Mouse (Mus musculus) kidney, adult 2 months (tissue): ENCODE results near the gene Apof. TPM values are rescaled to one million over a fixed set of nuclear protein-coding genes. Genes with fewer than 3 reads are reported as not detected.

Experiments used
- DNase-seq: peaks from one replicate; pipeline ENCODE4 v3.0.0; 2021
- H3K27ac ChIP-seq: fragments of 200-500 bp; 2 replicates; pipeline ENCODE4 v1.5.1; 2012; ENCODE audit warnings: low read depth, low read length, control low read depth, inconsistent platforms; ENCODE audit not compliant: insufficient read depth
- H3K27me3 ChIP-seq: fragments of 200-500 bp; replicated peaks from 2 replicates; pipeline ENCODE4 v1.6.1; 2012; ENCODE audit warnings: mild to moderate bottlenecking, moderate library complexity, low read length, inconsistent platforms; ENCODE audit not compliant: control insufficient read depth, insufficient read depth
- H3K36me3 ChIP-seq: fragments of 200-500 bp; 2 replicates; pipeline ENCODE4 v1.6.1; 2012; ENCODE audit warnings: mild to moderate bottlenecking, moderate library complexity, low read length, inconsistent platforms; ENCODE audit not compliant: control insufficient read depth, insufficient read depth
- H3K4me1 ChIP-seq: fragments of 200-500 bp; 2 replicates; pipeline ENCODE4 v1.6.1; 2011; ENCODE audit warnings: low read length; ENCODE audit not compliant: control insufficient read depth, insufficient read depth
- H3K4me3 ChIP-seq: fragments of 200-500 bp; 2 replicates; pipeline ENCODE4 v1.5.1; 2011; ENCODE audit warnings: mild to moderate bottlenecking, low read depth, low read length, control low read depth; ENCODE audit not compliant: insufficient read depth
- CTCF ChIP-seq: fragments of 200-500 bp; conservative IDR thresholded peaks from 2 replicates; pipeline ENCODE4 v1.5.1; 2011; ENCODE audit warnings: low read depth, mild to moderate bottlenecking, control low read depth, low read length, moderate library complexity, mixed read lengths; ENCODE audit not compliant: insufficient read depth, insufficient read length
- POLR2A ChIP-seq: fragments of 200-500 bp; IDR thresholded peaks from one replicate; pipeline ENCODE4 v1.6.1; 2011; ENCODE audit warnings: low read depth, low read length, control low read depth
- WGBS: fragments of 180-500 bp; shearing (Covaris S2); methylation state at CpG from one replicate; pipeline ENCODE4 v1.1.7; 2018; 5-methylcytosine and 5-hydroxymethylcytosine counted together
- polyA plus RNA-seq: library from polyadenylated mRNA; depleted of rRNA; stranded (reverse); fragments of >200 nt; gene quantifications from 2 replicates; pipeline ENCODE4 v1.2.3, GENCODE M21; 2012; rRNA removed

The Apof gene
- polyA plus RNA-seq, 1 experiment = 0.08 TPM

GRCm38 (mm10) chr10:128302357-128302756 lies 33.9 kb downstream of the Apof start:
- peak; percentile 9 for DNase-seq
- Histone ChIP-seq H3K36me3 (no peaks in the 10 kb centered on the region), H3K27ac (peak overlapping the region; percentile 96), H3K27me3 (no peaks in the 10 kb centered on the region), H3K4me3 (peak overlapping the region; percentile 82), H3K4me1 (peaks cover 8% of the 10 kb centered on the region; the same call in 1 of the 2 replicates)
- TF ChIP-seq CTCF = no peak
- TF ChIP-seq POLR2A = no peak
- 29% methylated on average over 3 of the region's 3 CpGs for WGBS

GRCm38 (mm10) chr10:128302785-128303125 lies 34.3 kb downstream of the Apof start:
- TF ChIP-seq POLR2A (no peak), CTCF (no peak)
- Histone ChIP-seq H3K27me3 (no peaks in the 10 kb centered on the region), H3K4me3 (peak overlapping the region; percentile 82), H3K36me3 (no peaks in the 10 kb centered on the region), H3K4me1 (peaks cover 8% of the 10 kb centered on the region; the same call in 1 of the 2 replicates), H3K27ac (peak overlapping the region; percentile 96)
- 0% methylated on average over 9 of the region's 9 CpGs for WGBS
- DNase-seq = no peak

GRCm38 (mm10) chr10:128303126-128304021 lies 34.9 kb downstream of the Apof start, which contains the start of gene Pan2:
Pan2 (plus strand) TSS chr10:128303335.
- Histone ChIP-seq H3K4me1 (peaks cover 8% of the 10 kb centered on the region; the same call in 1 of the 2 replicates), H3K4me3 (peak within 1 kb of the TSS; percentile 82), H3K27ac (peak within 1 kb of the TSS; percentile 99), H3K36me3 (no peaks in the 10 kb centered on the region), H3K27me3 (no peaks in the 10 kb centered on the region)
- peak; percentile 100 for DNase-seq
- WGBS = under 1% methylated on average over 37 of the region's 37 CpGs
- TF ChIP-seq CTCF (no peak), POLR2A (peak; percentile 22)

GRCm38 (mm10) chr10:128309654-128310053 lies 41.2 kb downstream of the Apof start:
- WGBS = 90% methylated on average over 7 of the region's 7 CpGs
- H3K4me3 ChIP-seq = no peak overlapping the region
- DNase-seq = no peak
- H3K27me3 ChIP-seq = no peaks in the 10 kb centered on the region
- H3K4me1 ChIP-seq = no peaks in the 10 kb centered on the region
- peaks cover 2% of the 10 kb centered on the region; the same call in 1 of the 2 replicates for H3K36me3 ChIP-seq
- no peak overlapping the region for H3K27ac ChIP-seq
- TF ChIP-seq CTCF (no peak), POLR2A (no peak)

GRCm38 (mm10) chr10:128310177-128310576 lies 41.7 kb downstream of the Apof start:
- TF ChIP-seq POLR2A = no peak
- TF ChIP-seq CTCF = no peak
- peaks cover 2% of the 10 kb centered on the region; the same call in 1 of the 2 replicates for H3K36me3 ChIP-seq
- 51% methylated on average over 11 of the region's 11 CpGs for WGBS
- no peak overlapping the region for H3K27ac ChIP-seq
- H3K27me3 ChIP-seq = no peaks in the 10 kb centered on the region
- no peaks in the 10 kb centered on the region for H3K4me1 ChIP-seq
- H3K4me3 ChIP-seq = no peak overlapping the region
- peak; percentile 43 for DNase-seq

GRCm38 (mm10) chr10:128310902-128311301 lies 42.4 kb downstream of the Apof start:
- DNase-seq = no peak
- Histone ChIP-seq H3K27me3 (no peaks in the 10 kb centered on the region), H3K4me3 (no peak overlapping the region), H3K36me3 (peaks cover 2% of the 10 kb centered on the region; the same call in 1 of the 2 replicates), H3K4me1 (no peaks in the 10 kb centered on the region), H3K27ac (no peak overlapping the region)
- 80% methylated on average over 4 of the region's 4 CpGs for WGBS
- TF ChIP-seq POLR2A (no peak), CTCF (no peak)

- H3K36me3 ChIP-seq = peaks cover 4% of the 10 kb centered on the region
- no peak for TF ChIP-seq CTCF
- no peak for TF ChIP-seq POLR2A
- WGBS = 93% methylated on average over 8 of the region's 8 CpGs
- no peak for DNase-seq
- H3K27ac ChIP-seq = no peak overlapping the region
- no peak overlapping the region for H3K4me3 ChIP-seq
- H3K4me1 ChIP-seq = no peaks in the 10 kb centered on the region
- H3K27me3 ChIP-seq = no peaks in the 10 kb centered on the region
Observed at GRCm38 (mm10) chr10:128315578-128315977, 47.1 kb downstream of the Apof start.

Other genes with a start within 250 kb of the Apof start
- gene Naca, start 233.1 kb upstream of the Apof start, polyA plus RNA-seq = 195 and 258 TPM in 2 replicates
- 28.2 and 32.5 TPM in 2 replicates for gene Ptges3, start 209.7 kb upstream of the Apof start, polyA plus RNA-seq
- 4,550 and 7,521 TPM in 2 replicates for gene Atp5b, start 185.4 kb upstream of the Apof start, polyA plus RNA-seq
- 21.6 and 22.5 TPM in 2 replicates for gene Baz2a, start 177.1 kb upstream of the Apof start, polyA plus RNA-seq
- 69.0 and 70.1 TPM in 2 replicates for gene Rbms2, start 88.4 kb upstream of the Apof start, polyA plus RNA-seq
- 0.33 and 0.61 TPM in 2 replicates for gene Gls2, start 74.2 kb upstream of the Apof start, polyA plus RNA-seq
- gene Spryd4, start 56.9 kb upstream of the Apof start, polyA plus RNA-seq = 15.5 and 17.3 TPM in 2 replicates
- not detected in 2 replicates for gene Mip, start 42.8 kb upstream of the Apof start, polyA plus RNA-seq
- gene Timeless, start 36.6 kb upstream of the Apof start, polyA plus RNA-seq = 2.7 and 3.8 TPM in 2 replicates
- gene Apon, start 14.6 kb upstream of the Apof start, polyA plus RNA-seq = not detected in 2 replicates
- 18.6 TPM in 2 replicates for gene Stat2, start 1.9 kb downstream of the Apof start, polyA plus RNA-seq
- gene Il23a, start 30.1 kb downstream of the Apof start, polyA plus RNA-seq = 0.05 and 0.10 TPM in 2 replicates
- 18.1 and 21.1 TPM in 2 replicates for gene Pan2, start 34.7 kb downstream of the Apof start, polyA plus RNA-seq
- 90.8 and 118 TPM in 2 replicates for gene Cnpy2, start 53.8 kb downstream of the Apof start, polyA plus RNA-seq
- 252 and 273 TPM in 2 replicates for gene Cs, start 69.1 kb downstream of the Apof start, polyA plus RNA-seq
- gene Coq10a, start 100.3 kb downstream of the Apof start, polyA plus RNA-seq = 58.7 and 72.3 TPM in 2 replicates
- gene Ankrd52, start 108.4 kb downstream of the Apof start, polyA plus RNA-seq = 21.5 and 22.5 TPM in 2 replicates
- gene Slc39a5, start 132.6 kb downstream of the Apof start, polyA plus RNA-seq = 114 and 137 TPM in 2 replicates
- gene Nabp2, start 142.8 kb downstream of the Apof start, polyA plus RNA-seq = 33.2 and 37.8 TPM in 2 replicates
- gene Rnf41, start 143.0 kb downstream of the Apof start, polyA plus RNA-seq = 19.5 and 19.6 TPM in 2 replicates
- gene Smarcc2, start 190.6 kb downstream of the Apof start, polyA plus RNA-seq = 81.3 and 81.4 TPM in 2 replicates
- 897 and 1,416 TPM in 2 replicates for gene Myl6, start 225.5 kb downstream of the Apof start, polyA plus RNA-seq
- gene Myl6b, start 230.0 kb downstream of the Apof start, polyA plus RNA-seq = 8.4 and 10.6 TPM in 2 replicates